Mouse (Mus musculus) right cerebral cortex, adult 18-20 months (tissue): Measurements from ENCODE around the gene Lmo7.
A peak's percentile ranks its signal among the peaks of the same experiment; 100 is the strongest.

Experiments used
- DNase-seq: peaks from one replicate; pipeline ENCODE4 v3.0.0; 2022; ENCODE audit warnings: mixed read lengths

Gene Lmo7

GRCm38 (mm10) chr14:101781219-101781618 is 51.5 kb downstream of the Lmo7 start:
- no peak for DNase-seq

- DNase-seq = peak; percentile 50
Measured at GRCm38 (mm10) chr14:101781943-101782510, 52.3 kb downstream of the Lmo7 start.

- no peak for DNase-seq
Measured at GRCm38 (mm10) chr14:101784315-101784945, 54.7 kb downstream of the Lmo7 start.

GRCm38 (mm10) chr14:101787903-101788302 is 58.1 kb downstream of the Lmo7 start:
- DNase-seq = no peak

- DNase-seq = no peak
Measured at GRCm38 (mm10) chr14:101788475-101788874, 58.7 kb downstream of the Lmo7 start.

- no peak for DNase-seq
Measured at GRCm38 (mm10) chr14:101794553-101795177, 64.9 kb downstream of the Lmo7 start.

GRCm38 (mm10) chr14:101797930-101798500 is 68.3 kb downstream of the Lmo7 start:
- DNase-seq = no peak

- no peak for DNase-seq
Measured at GRCm38 (mm10) chr14:101798766-101799165, 69.0 kb downstream of the Lmo7 start.

GRCm38 (mm10) chr14:101801674-101802073 is 71.9 kb downstream of the Lmo7 start:
- DNase-seq = no peak

GRCm38 (mm10) chr14:101804119-101804518 is 74.4 kb downstream of the Lmo7 start:
- DNase-seq = no peak

- no peak for DNase-seq
Measured at GRCm38 (mm10) chr14:101804562-101805327, 75.0 kb downstream of the Lmo7 start.

- no peak for DNase-seq
Measured at GRCm38 (mm10) chr14:101805328-101805697, 75.6 kb downstream of the Lmo7 start.

- no peak for DNase-seq
Measured at GRCm38 (mm10) chr14:101806058-101806457, 76.3 kb downstream of the Lmo7 start.

GRCm38 (mm10) chr14:101806607-101807006 is 76.8 kb downstream of the Lmo7 start:
- no peak for DNase-seq

- no peak for DNase-seq
Measured at GRCm38 (mm10) chr14:101816450-101816849, 86.7 kb downstream of the Lmo7 start.

- DNase-seq = no peak
Measured at GRCm38 (mm10) chr14:101822390-101822789, 92.6 kb downstream of the Lmo7 start.

- no peak for DNase-seq
Measured at GRCm38 (mm10) chr14:101822871-101823270, 93.1 kb downstream of the Lmo7 start.

- no peak for DNase-seq
Measured at GRCm38 (mm10) chr14:101829676-101830075, 99.9 kb downstream of the Lmo7 start.

- DNase-seq = no peak
Measured at GRCm38 (mm10) chr14:101830116-101830515, 100.4 kb downstream of the Lmo7 start.

GRCm38 (mm10) chr14:101834109-101834508 is 104.4 kb downstream of the Lmo7 start:
- DNase-seq = no peak

GRCm38 (mm10) chr14:101836401-101836800 is 106.6 kb downstream of the Lmo7 start:
- DNase-seq = no peak

- no peak for DNase-seq
Measured at GRCm38 (mm10) chr14:101837176-101837575, 107.4 kb downstream of the Lmo7 start.

- peak; percentile 67 for DNase-seq
Measured at GRCm38 (mm10) chr14:101838231-101838839, 108.6 kb downstream of the Lmo7 start.
